Mouse (Mus musculus) kidney, postnatal 4 days (tissue): ENCODE results near the gene Tesmin.

Experiments used
- DNase-seq, 2 experiments: peaks; one replicate each; pipeline ENCODE4 v3.0.0; 2021; ENCODE audit warnings: mixed read lengths in 2 of 2

The Tesmin gene

GRCm38 (mm10) chr19:3449248-3449647, 60.6 kb downstream of the Tesmin start:
- DNase-seq = peak in 1 of 2 experiments; percentile 22

- no peak for DNase-seq
Measured at GRCm38 (mm10) chr19:3450714-3451113, 62.1 kb downstream of the Tesmin start.

DNA sequence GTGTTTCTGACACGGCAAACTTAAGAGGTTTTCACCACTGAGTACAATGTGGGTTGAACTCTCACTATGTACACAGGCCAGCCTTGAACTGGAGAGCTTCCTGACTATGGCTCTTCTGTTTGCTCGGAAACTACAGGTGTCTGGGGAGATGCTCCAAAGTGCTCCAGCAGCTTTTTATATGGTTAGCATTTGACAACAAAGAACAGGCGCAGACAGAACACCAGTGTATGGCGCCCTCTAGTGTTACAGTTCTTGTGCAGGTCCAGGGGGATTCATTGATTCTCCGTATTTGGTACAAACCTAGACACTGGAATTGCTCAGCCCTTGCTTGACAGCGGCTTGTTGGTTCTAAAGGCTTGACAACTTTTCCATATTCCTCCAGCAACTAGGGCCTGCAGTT, 62.5 kb downstream of the Tesmin start:
- DNase-seq = peak; percentile 68 to 78

GRCm38 (mm10) chr19:3451649-3452048, 63.0 kb downstream of the Tesmin start:
- DNase-seq = peak in 1 of 2 experiments; percentile 22
